Mouse (Mus musculus) neutrophil, adult 59 days (primary cell): Measurements from ENCODE around the gene Xiap. TPM values are rescaled to one million over a fixed set of nuclear protein-coding genes. Genes with fewer than 3 reads are reported as not detected.

ENCODE experiments used
- total RNA-seq, 2 experiments: library from RNA; stranded (reverse); gene quantifications; 1 replicate in 1 of 2; 2 replicates in 1 of 2; pipeline ENCODE4 v1.2.4; 2023

Xiap gene
- 10 to 100 TPM; 46.2 to 58.4 TPM for total RNA-seq

GRCm38 (mm10) chrX:42059282-42060068 lies at the start of gene Xiap:
TSS of gene Xiap (plus strand) at chrX:42059679.

DNA sequence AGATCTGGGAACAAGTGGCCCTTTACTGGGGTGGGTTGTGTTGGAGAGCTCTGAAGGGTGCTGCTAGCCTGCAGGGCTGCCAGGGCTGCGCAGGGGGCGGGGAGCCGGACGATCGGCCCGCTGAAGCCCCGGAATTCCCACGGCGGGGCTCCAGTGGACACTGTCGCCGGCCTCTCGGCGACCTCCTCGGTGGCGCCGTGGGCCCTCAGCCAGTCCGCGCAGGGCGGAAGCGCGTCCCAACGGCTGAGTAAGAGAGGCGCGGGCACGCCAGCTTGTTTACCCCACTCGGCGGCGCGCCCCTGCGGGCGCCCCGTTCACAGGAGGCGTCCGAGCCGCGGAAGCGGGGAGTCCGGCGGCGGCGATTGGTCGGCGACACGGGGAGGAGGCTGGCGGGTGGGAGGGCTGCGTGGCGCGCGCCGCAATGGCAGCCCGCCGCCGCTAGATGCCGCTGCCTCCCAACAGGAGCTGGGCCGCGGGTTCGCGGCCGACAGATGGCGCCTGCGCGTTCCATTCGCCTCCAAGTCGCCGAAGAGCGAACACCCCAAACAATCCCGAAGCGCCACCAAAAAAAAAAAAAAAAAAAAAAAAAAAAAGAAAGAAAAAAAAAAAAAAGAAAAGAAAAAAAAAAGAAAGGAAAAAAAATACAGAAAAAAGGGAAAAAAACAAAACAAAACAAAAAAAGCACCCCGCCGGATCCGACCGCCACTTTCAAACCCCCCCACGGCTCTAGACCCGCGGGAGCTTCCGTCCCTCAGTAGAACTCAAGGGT lies 89.5 kb downstream of the Xiap start, which contains the start of gene Stag2:
Gene Stag2, plus strand, starts transcription at position 530 of the 769 bp plus-strand sequence.

Other genes with a start within 250 kb of the Xiap start
- gene Thoc2, start 139.0 kb upstream of the Xiap start, total RNA-seq = 10 to 100 TPM; 50.5 to 62.5 TPM
- gene Stag2, start 89.6 kb downstream of the Xiap start, total RNA-seq = 100 to 1,000 TPM; 130 to 147 TPM